Mouse (Mus musculus) retina, postnatal 1 day (tissue): ENCODE data around the gene Elk3.
A peak's percentile ranks its signal among the peaks of the same experiment; 100 is the strongest.

ENCODE experiments used
- DNase-seq: peaks from one replicate; pipeline ENCODE4 v3.0.0-alpha.2; 2012

Elk3 gene

GRCm38 (mm10) chr10:93267509-93267908 lies 43.4 kb downstream of the Elk3 start:
- no peak for DNase-seq

DNA sequence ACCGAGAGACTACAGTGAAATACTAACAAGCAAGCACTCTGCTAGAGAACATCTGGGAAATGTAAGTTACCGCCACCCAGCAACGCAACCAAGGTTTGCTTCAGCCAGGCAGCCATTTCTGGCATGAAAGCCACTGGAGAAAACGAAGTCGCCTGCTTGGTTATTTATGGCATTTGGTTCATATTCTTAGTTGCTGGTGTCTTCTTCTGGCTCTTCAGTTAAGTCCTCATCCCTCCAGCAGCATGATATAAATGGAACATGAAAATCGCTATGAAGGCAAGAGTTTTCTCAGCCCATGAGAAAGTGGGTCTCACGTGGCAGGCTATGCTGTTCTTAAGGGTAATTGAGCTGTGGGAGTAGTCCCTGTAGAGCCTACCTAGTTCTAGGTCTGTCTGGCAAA lies 44.4 kb downstream of the Elk3 start:
- DNase-seq = no peak

- DNase-seq = no peak
Observed at GRCm38 (mm10) chr10:93265833-93266232, 45.1 kb downstream of the Elk3 start.

DNA sequence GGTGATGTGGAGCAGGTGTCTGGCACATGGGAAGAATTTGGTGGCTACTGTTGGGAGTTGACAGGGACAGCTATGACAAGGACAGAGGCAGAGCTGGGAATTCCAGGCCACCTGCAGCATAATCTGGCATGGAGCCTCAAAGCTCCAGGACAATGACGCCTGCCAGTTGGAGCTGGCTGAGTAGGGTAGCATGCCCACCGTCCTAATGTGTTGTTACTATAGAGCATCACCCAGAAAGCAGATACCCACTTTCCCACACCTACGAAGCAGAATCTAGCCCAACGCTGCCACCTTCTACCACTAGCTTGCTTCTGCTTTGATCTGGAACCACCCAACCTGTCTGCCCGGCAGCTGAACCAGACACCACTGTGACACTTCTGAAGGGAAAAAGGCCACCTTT lies 46.9 kb downstream of the Elk3 start:
- no peak for DNase-seq

DNA sequence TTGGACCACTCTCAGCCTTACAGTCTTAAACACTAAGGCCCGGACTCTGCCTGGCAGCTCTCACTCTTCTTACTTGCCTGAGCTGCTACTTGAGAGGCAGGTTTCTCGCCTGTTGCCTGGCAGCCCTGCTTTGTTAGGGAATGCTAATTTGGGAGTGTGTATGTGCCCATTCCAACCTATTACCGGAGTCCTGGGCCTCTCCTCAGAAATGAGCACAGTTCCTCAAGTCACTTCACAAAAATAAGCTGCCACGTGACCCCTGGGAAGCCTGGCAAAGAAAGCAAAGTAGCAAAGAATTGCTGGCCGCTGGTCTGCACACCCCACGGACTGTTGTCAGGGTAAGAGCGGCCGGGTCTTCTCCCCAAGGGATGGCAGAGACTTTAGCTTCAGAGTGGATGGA lies 47.5 kb downstream of the Elk3 start:
- DNase-seq = no peak

DNA sequence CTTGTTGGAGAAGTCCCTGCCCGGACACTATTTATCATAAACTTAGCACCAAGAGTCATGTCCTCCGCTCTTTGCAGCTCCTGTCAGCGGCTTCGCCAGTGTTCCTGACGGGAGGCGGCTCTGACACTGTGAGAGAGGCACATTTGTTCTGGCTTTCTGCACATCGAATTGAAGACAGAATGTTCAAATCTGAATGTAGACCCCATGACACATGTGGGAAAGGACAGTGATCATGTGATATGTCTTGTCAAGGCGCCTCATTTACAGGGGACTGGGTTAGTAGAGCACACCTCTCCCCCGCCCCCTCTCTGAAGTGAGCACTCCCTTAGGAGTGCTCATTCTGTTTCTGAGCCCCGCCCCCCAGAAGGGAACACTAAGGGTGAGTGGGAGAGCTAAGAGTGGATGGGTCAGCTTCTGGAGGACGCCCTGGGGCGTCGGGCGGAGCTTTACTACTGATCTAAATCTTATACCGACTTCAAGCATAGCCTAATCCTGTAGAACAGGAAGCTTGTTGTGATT lies 48.9 kb downstream of the Elk3 start:
- peak; percentile 75 for DNase-seq

DNA sequence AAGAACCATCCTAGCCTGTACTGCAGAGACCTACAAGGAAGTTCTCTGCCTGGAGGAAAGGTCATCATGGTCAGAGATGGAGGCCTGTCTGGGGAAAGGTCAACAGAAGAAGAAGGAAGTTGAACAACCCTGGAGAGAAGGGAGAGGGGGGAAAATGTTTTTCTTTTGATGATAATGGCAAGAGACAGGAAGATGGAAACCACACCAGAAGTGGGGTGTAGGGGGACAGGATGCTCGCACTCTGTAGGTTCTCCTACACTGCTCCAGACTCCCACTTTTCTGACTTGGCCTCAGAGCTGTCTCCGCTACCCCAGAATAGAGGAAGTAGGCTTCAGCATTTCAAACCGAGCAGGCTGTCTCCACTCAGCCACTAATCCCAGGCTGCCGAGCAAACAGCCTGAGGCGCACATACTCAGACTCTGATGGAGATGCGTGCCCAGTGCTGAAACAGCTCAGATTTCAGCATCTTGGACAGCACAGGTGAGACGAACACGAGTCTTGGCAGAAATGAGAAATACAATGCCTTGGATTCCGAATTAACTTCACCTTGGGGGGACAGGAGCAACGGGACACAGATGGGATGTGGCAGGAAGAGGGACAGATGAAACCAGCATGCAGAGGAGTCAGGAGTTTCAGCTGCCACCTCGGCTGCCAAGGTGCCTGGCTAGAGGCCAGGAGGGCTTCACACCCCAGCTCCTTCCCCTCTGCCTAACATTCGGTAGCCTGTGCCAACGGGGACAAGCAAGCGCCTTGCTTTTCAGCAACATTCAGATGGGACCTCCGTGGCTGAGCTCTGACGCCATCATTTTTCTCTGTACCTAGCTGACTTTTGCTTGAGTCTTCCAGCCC lies 49.6 kb downstream of the Elk3 start:
- DNase-seq = peak; percentile 68

GRCm38 (mm10) chr10:93259826-93260225 lies 51.1 kb downstream of the Elk3 start:
- DNase-seq = no peak

- peak; percentile 52 for DNase-seq
Observed at GRCm38 (mm10) chr10:93255294-93255693, 55.6 kb downstream of the Elk3 start.

DNA sequence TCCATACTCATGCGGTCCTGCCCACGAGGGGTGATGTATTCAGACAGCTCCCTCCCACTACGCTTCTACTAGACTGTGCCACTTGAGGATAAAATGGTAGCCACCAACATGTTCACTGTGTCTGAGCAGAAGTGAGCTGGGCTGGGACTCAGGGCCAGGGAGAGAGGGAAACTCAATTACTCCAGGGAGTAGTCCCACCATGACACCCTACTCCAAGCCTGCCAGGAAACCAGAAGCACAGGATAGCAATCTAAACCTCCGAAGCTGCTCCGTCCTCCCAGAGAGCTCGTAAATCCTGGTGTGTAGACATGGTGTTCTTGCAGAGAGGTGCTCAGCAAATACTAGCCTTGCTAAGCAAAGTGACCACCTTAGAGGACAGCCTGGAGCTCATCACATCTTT lies 57.8 kb downstream of the Elk3 start:
- no peak for DNase-seq

- no peak for DNase-seq
Observed at GRCm38 (mm10) chr10:93252661-93253060, 58.3 kb downstream of the Elk3 start.

- DNase-seq = no peak
Observed at GRCm38 (mm10) chr10:93251426-93251825, 59.5 kb downstream of the Elk3 start.

- DNase-seq = no peak
Observed at GRCm38 (mm10) chr10:93250436-93251317, 60.3 kb downstream of the Elk3 start.

DNA sequence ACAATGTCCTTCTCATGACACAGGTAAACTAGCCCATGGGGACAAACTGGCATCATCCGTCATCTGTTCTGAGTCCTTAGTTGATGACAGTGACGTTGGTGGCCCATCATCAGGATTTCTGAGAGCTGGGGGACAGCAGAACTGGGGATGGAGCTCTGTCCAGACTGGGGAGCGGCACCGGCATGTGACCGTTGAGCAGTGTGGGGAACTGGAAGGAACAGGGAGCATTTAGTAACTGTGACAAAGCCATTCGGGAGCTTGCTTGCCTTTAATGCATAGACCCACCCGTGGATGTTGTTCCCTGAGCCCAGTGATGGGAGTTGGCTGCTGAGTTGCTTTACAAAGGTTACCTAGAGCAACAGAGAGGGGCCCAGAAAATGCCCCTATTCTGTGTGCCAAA lies 61.0 kb downstream of the Elk3 start:
- DNase-seq = no peak

DNA sequence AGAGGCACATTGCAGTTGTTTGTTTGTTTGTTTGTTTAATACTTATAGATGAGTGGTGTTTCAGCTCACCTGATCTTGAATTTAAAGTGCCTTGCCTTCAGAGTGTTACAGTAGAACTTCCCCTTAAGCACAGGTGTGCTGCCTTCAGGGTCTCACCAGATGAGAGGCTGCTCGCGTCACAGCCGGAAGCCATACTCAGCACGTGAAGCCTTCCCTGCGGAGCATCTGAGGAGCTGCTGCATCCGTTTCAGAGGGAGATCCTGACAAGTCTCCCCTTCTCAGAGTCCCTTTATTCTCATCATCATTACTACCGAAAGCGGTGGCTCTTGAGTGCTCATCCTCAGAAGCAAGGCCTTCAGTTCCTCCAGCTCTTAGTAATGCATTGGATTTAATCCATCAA lies 62.5 kb downstream of the Elk3 start:
- DNase-seq = no peak

DNA sequence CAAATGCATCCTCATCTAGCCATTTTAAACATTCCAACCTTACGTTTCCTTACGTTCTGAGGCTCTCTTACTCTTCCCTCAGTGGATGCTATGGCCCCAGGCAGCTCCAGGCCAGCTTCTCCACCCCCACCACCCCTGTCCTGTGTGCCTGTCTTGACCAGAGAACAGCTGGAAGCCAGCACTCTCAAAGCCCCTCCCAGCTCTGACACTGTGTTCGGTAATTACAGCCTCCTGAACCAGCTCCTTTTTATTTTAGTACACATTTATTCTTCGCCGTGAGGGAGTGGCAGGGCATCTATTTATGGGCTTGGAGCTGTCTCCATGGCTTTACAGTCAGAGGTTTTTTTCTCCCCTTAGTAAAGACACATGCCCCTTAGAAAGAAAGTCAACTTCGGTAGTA lies 63.0 kb downstream of the Elk3 start:
- DNase-seq = no peak

DNA sequence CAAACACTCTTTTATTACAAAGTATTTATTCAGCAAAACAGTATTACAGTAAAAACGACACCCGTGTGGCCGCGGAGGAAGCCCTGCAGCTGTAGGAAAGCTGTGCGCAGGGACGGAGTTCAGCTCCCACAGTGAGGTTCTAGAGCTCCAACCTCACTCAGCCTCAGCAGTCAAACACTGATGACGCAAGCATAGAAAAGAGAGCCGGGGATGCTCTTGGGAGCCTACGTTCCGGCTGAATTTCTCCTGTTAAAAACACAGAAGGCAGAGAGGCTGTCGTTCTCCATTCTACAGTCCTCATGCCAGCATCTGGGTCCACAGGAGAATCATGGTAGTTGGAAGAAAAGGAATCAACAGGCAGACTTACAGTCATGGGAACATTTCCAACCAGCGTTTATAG lies 63.5 kb downstream of the Elk3 start:
- no peak for DNase-seq

GRCm38 (mm10) chr10:93246185-93246920 lies 64.6 kb downstream of the Elk3 start:
- no peak for DNase-seq

DNA sequence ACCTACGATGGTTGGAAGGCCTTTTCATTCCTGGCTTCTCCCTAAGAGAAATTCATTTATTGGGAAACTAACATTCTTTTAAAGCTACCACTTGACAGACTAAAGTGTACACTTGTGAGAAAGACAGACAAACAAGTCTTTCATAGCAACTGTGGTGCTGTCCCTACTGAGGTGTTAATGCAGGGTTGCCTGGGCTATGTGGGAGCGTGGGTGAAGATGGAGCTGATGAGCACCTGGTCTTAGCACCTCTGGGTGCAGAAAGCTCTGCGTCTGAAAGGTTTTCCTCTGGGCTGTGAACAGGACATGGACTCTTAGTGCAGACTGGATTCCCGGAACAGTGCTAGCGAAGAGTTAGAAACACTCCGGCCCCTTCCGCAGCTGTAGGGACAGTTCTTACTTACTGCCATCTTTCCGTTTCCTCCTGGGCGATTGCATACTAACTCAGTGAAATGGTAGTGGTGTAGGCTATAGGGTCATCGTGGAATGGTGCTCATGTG lies 66.7 kb downstream of the Elk3 start:
- DNase-seq = no peak

- DNase-seq = no peak
Observed at GRCm38 (mm10) chr10:93242861-93243260, 68.1 kb downstream of the Elk3 start.

GRCm38 (mm10) chr10:93242208-93242607 lies 68.7 kb downstream of the Elk3 start:
- DNase-seq = no peak

DNA sequence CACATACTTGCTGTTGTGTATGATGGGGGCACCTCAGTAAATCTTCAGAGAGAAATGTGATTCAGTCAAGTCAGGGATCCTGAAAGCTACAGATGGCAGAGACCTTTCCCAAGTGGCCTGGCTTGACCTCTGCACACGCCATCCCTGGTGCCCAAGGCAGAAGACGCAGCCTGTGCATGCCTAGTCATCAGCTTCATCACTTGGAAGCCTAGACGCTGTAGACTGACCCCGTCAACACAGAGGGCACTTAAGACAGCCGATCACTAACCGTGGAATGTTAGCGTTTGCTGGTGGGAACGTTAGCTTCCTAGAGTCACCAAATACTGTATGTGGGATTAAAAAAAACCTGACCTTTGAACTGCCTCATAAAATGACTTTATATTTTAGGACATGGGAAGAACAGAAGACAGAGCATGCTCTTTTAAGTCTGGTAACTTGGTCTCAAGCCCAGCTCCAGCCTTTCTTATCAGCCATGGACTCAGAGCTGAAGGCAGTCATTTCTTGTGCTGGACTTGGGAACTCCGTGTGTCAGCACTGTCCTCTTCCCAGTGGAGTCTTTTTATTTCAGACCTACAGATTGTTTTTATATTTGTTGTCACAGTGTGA lies 71.6 kb downstream of the Elk3 start:
- DNase-seq = no peak
